Mouse (Mus musculus) neural tube, embryonic 11.5 days (tissue): ENCODE measurements at regions not wholly inside any gene's neighbourhood (a gene's known extent, or its start where the extent isn't known, plus 50 kb on each side); places are given as distances from the start of the nearest gene placed in this dataset.
A peak's percentile ranks its signal among the peaks of the same experiment; 100 is the strongest.
"Not testable (repeated sequence)": the region's sequence is repeated elsewhere in the genome, so short reads cannot be mapped to it uniquely, and the experiment has no call there.

Experiments used
- ATAC-seq: fragments of 200-750 bp; cut with Nextera tagmentation; 2 replicates; pipeline ENCODE4 v1.8.0; 2017; ENCODE audit warnings: moderate number of reproducible peaks, mild to moderate bottlenecking, moderate TSS enrichment, moderate library complexity; ENCODE audit not compliant: insufficient read depth, low FRiP score, low TSS enrichment
- DNase-seq: peaks from one replicate; pipeline ENCODE4 v3.0.0-alpha.2; 2015; ENCODE audit warnings: low spot score
- H3K27ac ChIP-seq: fragments of 300-500 bp; sonication (generic); 2 replicates; pipeline ENCODE4 v1.5.1; 2014; ENCODE audit warnings: low read depth, mild to moderate bottlenecking, low read length
- H3K27me3 ChIP-seq: fragments of 300-500 bp; sonication (generic); 2 replicates; pipeline ENCODE4 v1.6.1; 2014; ENCODE audit warnings: mild to moderate bottlenecking, low read length, mixed read lengths; ENCODE audit not compliant: control insufficient read depth, insufficient read depth
- H3K36me3 ChIP-seq: fragments of 300-500 bp; sonication (generic); 2 replicates; pipeline ENCODE4 v1.6.1; 2014; ENCODE audit warnings: mild to moderate bottlenecking, low read length, moderate library complexity, mixed read lengths; ENCODE audit not compliant: control insufficient read depth, insufficient read depth
- H3K4me1 ChIP-seq: fragments of 300-500 bp; sonication (generic); 2 replicates; pipeline ENCODE4 v1.6.1; 2014; ENCODE audit warnings: low read length, mixed read lengths; ENCODE audit not compliant: control insufficient read depth, insufficient read depth
- H3K4me2 ChIP-seq: fragments of 300-500 bp; sonication (generic); 2 replicates; pipeline ENCODE4 v1.6.1; 2014; ENCODE audit warnings: low read depth, mild to moderate bottlenecking, moderate library complexity
- H3K4me3 ChIP-seq: fragments of 300-500 bp; sonication (generic); 2 replicates; pipeline ENCODE4 v1.5.1; 2014; ENCODE audit warnings: low read depth, low read length
- H3K9ac ChIP-seq: fragments of 300-500 bp; sonication (generic); 2 replicates; pipeline ENCODE4 v1.6.1; 2014; ENCODE audit warnings: mild to moderate bottlenecking, low read length
- H3K9me3 ChIP-seq: fragments of 300-500 bp; sonication (generic); 2 replicates; pipeline ENCODE4 v1.6.1; 2016; ENCODE audit warnings: low read length; ENCODE audit not compliant: control insufficient read depth
- WGBS: fragments of 180-500 bp; shearing (Covaris S2); extraction: QIAGEN DNeasy Blood & Tissue Kit; methylation state at CpG from one replicate; pipeline ENCODE4 v1.1.7; 2014; 5-methylcytosine and 5-hydroxymethylcytosine counted together

DNA sequence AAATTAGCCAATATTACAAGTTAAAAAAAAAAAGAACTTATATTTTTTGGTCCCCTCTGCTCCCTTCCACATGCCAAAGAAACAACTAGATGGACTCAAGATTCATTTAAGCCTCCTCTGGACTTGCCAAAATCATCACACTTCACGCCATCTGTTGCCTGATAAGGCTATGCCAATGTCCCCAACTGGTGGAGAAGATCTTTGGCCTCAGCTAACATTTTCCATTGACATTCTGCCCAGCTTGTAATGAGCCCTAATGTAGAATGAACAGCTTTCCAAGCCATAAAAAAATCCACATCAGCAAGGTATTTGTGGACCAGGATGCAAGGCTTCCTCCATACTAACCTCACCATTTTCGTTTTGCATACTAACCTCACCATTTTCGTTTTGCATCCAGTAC is 531.2 kb downstream of the Synb start:
- DNase-seq (no peak), ATAC-seq (no peak)
- no peak overlapping the region for H3K9ac ChIP-seq
- WGBS = 87% methylated on average over 3 of the region's 3 CpGs
- no peak overlapping the region for H3K27ac ChIP-seq
- no peak overlapping the region for H3K4me3 ChIP-seq
- H3K36me3 ChIP-seq = no peaks in the 10 kb centered on the region
- H3K27me3 ChIP-seq = no peaks in the 10 kb centered on the region
- H3K4me1 ChIP-seq = no peaks in the 10 kb centered on the region
- H3K9me3 ChIP-seq = no peaks in the 10 kb centered on the region
- no peak overlapping the region for H3K4me2 ChIP-seq

GRCm38 (mm10) chr14:68744661-68745060 is 549.4 kb downstream of the Synb start:
- Histone ChIP-seq H3K27ac (no peak overlapping the region), H3K36me3 (no peaks in the 10 kb centered on the region), H3K4me1 (no peaks in the 10 kb centered on the region), H3K27me3 (no peaks in the 10 kb centered on the region), H3K4me3 (no peak overlapping the region), H3K9me3 (no peaks in the 10 kb centered on the region), H3K4me2 (no peak overlapping the region), H3K9ac (no peak overlapping the region)
- WGBS = 89% methylated on average over 2 of the region's 2 CpGs
- ATAC-seq (no peak), DNase-seq (no peak)

GRCm38 (mm10) chr14:68738474-68738873 is 555.6 kb downstream of the Synb start:
- DNase-seq (no peak), ATAC-seq (no peak)
- Histone ChIP-seq H3K27me3 (no peaks in the 10 kb centered on the region), H3K4me2 (no peak overlapping the region), H3K4me1 (no peaks in the 10 kb centered on the region), H3K9me3 (no peaks in the 10 kb centered on the region), H3K36me3 (no peaks in the 10 kb centered on the region), H3K27ac (no peak overlapping the region), H3K9ac (no peak overlapping the region), H3K4me3 (no peak overlapping the region)
- WGBS = no CpG with 5 or more reads among the region's 1 CpGs

- peak; percentile 75 for DNase-seq
Measured at GRCm38 (mm10) chr14:68735756-68736155, 558.3 kb downstream of the Synb start.

DNA sequence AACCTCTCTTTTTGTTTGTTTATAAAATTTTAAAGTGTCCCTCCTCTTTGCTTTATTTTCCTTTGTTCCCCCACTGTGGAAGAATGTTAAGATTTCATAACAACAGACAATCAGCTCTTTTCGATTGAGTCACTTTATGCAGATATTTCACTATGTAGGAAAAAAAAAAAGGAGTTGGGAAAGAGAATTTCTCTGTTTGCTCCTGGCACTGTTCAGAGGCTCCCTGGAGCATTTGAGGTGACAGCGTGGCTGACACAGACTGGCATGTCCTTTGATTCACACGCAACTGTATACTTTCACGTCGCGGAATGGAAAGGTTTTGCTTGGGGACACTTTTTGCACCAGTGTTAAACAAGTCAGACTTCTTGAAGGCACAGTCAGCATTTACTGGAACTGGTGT is 572.9 kb downstream of the Synb start:
- Histone ChIP-seq H3K4me2 (no peak overlapping the region), H3K4me3 (no peak overlapping the region), H3K36me3 (no peaks in the 10 kb centered on the region), H3K9me3 (no peaks in the 10 kb centered on the region), H3K4me1 (no peaks in the 10 kb centered on the region), H3K9ac (no peak overlapping the region), H3K27ac (no peak overlapping the region), H3K27me3 (no peaks in the 10 kb centered on the region)
- WGBS = 80% methylated on average over 6 of the region's 6 CpGs
- ATAC-seq (no peak), DNase-seq (no peak)

More at GRCm38 (mm10) chr14:68735756-68736155, 558.3 kb downstream of the Synb start:
- H3K9ac ChIP-seq, H3K4me2 ChIP-seq, H3K27ac ChIP-seq, H3K36me3 ChIP-seq, H3K4me3 ChIP-seq, H3K27me3 ChIP-seq, ATAC-seq, H3K9me3 ChIP-seq, H3K4me1 ChIP-seq: not testable (repeated sequence)
- 56% methylated on average over 2 of the region's 2 CpGs for WGBS

DNA sequence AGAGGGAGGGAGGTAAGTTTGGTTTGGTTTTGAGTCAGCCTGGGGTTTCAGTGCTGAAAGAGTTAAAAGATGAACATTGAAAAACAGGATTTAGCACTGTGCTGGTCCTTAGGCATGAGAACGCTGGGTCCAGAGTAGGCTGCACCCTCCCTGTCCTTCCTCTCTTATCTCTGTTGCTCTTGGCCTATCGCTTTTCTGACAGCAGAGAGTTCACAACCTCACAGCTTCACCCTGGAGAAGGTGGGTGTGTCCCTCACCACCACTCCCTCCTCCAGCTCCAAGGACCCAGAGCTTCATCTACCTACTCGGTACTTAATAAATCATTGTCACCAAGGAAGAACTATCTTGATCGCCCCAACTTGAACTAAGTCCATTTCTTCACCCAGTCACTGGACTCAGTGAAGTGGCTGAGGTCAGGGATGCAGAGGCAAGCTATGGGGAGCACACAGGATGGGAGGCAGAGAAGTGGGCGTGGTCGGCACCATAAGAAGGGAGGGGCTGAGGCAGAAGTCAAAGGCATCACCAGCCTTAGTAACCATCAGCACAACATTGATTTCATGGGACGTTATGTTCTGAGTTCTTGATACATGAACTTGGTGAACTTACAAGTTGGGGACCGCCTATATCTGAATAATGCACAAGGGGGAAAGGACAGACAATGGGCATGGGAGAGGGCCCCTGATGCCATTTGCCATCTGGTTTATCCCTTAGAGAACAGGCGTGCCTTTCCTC is 574.5 kb downstream of the Synb start:
- H3K4me2 ChIP-seq = no peak overlapping the region
- 82% methylated on average over 9 of the region's 9 CpGs for WGBS
- ATAC-seq = no peak

GRCm38 (mm10) chr14:68718846-68719245 is 575.3 kb downstream of the Synb start:
- no peak for ATAC-seq
- 90% methylated on average over 6 of the region's 6 CpGs for WGBS
- H3K27ac ChIP-seq = no peak overlapping the region

More for the DNA sequence above, 574.5 kb downstream of the Synb start:
- no peak overlapping the region for H3K27ac ChIP-seq
- DNase-seq = no peak
- H3K9ac ChIP-seq = no peak overlapping the region
- H3K36me3 ChIP-seq = no peaks in the 10 kb centered on the region
- H3K4me1 ChIP-seq = no peaks in the 10 kb centered on the region
- H3K27me3 ChIP-seq = no peaks in the 10 kb centered on the region
- H3K9me3 ChIP-seq = no peaks in the 10 kb centered on the region
- no peak overlapping the region for H3K4me3 ChIP-seq

More at GRCm38 (mm10) chr14:68718846-68719245, 575.3 kb downstream of the Synb start:
- no peak for DNase-seq
- Histone ChIP-seq H3K27me3 (no peaks in the 10 kb centered on the region), H3K9ac (no peak overlapping the region), H3K4me2 (no peak overlapping the region), H3K4me3 (no peak overlapping the region), H3K36me3 (no peaks in the 10 kb centered on the region), H3K4me1 (no peaks in the 10 kb centered on the region), H3K9me3 (no peaks in the 10 kb centered on the region)
